Mouse (Mus musculus) lung, postnatal 36 days (tissue): ENCODE measurements around the gene Cep164.
"Not testable (repeated sequence)": the region's sequence is repeated elsewhere in the genome, so short reads cannot be mapped to it uniquely, and the experiment has no call there.

Source experiments
- DNase-seq: peaks from one replicate; pipeline ENCODE4 v3.0.0; 2022; ENCODE audit warnings: mixed read lengths

Gene Cep164

DNA sequence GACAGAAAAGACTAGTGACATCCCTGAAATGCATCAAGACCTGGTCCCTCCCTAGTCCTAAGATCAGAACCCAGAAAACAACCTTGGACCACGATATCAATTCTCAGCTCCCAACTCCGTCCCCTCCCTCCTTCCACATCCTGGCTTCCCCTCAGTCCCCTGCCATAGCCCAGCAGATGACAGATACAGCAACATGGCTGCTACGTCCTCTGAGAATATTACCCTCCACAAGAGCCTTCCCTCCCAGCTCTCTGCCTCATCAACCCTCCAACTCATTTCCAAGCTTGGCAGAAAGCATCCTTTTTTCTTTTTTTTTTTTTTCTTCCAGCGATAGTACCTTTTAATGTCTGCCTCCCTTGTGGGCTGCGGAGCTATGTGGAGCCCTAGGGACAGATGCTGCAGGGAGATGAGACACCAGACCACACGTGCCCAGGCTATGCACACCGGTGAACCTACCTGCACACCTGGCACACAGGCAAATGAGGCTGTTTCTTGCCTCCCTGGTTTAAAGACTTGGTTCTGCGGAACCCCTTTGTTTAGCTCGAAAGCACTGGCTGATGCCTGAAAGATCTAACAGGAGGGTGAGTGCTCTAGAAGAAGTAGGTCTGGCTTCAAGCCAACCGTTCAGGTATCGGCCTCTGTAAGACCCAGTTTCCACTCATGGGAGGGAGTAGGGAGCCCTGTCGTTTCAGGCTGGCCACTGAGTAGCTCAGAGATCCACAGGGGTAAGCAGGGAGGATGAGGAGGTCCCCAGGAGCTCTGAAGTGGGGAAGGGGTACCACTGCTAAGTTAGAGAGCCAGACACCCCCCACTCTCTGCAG is 45.0 kb downstream of the Cep164 start:
- no peak for DNase-seq

DNA sequence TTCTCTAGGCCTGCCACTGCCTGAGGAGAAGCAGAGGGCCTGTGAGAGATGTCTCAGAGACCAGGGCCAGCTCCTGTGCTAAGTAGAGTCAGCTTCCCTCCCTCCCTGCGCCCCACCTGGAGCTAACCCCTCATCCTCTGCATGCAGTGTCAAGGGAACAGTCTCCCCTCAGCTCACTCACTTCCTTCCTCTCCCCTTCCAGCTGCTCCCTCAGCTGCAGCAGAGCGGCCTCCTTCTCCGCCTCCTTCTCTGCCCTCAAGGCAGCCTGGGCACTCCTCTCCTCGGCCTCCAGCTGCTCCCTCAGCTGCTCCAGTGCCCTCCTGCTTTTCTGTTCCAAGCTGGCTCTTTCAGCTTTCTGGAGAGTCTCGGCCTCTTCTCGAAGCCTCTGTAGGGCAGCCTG is 49.3 kb downstream of the Cep164 start:
- DNase-seq: no peak

DNA sequence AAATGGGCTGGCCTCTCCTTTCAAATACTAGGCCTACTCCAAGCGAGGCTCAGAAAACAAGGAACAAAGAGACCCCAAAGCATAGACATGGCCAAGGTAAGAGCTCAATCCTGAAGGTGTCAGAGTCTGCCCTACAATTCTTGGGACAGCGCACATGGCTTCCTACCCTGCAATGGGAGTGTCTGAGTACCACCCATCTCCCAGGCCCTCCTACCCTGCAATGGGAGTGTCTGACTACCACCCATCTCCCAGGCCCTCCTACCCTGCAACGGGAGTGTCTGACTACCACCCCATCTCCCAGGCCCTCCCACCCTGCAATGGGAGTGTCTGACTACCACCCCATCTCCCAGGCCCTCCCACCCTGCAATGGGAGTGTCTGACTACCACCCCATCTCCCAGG is 52.3 kb downstream of the Cep164 start:
- not testable (repeated sequence) for DNase-seq

DNA sequence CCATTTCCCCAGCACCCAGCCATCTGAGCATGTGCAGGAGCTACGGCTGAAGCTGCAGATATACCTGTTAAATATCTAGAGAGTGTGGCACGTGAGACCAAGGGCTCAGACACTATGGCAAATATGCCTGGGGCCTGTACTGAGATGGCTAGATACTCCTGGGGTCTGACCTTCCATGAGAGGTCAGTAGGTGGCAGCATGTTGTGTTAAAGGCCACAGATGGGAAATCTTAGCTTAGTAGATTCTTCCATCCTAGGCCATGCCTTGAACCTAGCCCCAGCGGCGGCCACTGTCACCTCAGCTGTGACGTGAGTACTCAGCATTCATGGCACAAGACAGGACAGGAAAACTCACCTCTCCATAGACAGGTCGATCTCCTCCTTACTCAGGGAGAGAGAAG is 54.4 kb downstream of the Cep164 start:
- no peak for DNase-seq

DNA sequence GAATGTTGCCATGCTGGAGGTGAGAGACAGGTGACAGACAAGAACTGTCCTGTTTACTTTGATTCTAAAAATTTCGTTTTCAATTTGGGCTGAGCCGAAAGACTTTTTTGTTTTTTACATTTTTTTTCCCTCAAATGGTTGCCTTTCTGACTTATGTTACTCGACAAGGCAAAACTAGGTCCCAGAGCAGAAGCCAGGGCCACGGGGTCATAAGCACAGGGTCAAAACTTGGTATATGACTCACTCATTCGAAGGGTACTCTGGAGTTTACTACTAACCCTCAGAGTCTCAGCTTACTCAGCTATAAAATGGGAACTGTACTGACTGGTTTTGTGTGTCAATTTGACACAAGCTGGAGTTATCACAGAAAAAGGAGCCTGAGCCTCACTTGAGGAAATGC is 58.9 kb downstream of the Cep164 start:
- no peak for DNase-seq

DNA sequence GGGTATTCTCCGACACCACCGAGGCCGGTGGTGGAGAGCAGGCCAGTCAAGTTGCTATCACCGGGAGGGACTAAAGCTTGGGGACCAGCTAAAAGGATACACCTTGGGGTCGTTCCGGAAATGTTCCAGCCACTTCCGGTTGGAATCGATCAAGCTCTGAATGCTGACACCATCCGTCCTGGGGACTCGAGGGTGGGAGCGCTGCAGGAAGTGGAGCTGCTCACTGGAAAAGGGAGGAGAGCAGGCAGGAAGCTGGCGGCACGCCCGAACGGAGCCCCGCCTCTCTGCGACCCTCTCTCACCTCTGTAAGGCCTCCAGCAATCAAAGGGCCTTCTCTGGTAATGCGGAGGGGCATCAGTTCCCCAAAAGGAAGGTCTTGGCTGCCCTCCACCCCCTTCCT is 60.1 kb downstream of the Cep164 start:
- DNase-seq: no peak

DNA sequence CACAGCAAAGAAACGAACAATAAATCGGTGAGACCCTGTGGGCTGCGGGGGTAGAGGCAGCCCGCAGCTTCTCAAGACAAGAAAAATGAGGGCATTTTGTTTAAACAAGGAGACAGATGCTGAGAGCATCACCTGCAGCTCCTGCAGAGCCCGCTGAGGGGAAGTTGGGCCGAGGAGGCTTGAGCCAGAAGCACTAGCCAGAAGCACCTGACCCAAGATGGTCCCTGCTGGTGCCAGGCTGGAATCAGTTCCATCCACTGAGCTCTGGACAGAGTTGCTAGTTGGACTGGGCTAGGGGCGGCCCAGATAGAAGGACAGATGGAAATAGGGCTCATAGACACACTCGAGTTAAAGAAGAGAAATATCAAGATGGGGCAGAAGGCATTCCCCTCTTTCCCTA is 61.3 kb downstream of the Cep164 start:
- DNase-seq: no peak

DNA sequence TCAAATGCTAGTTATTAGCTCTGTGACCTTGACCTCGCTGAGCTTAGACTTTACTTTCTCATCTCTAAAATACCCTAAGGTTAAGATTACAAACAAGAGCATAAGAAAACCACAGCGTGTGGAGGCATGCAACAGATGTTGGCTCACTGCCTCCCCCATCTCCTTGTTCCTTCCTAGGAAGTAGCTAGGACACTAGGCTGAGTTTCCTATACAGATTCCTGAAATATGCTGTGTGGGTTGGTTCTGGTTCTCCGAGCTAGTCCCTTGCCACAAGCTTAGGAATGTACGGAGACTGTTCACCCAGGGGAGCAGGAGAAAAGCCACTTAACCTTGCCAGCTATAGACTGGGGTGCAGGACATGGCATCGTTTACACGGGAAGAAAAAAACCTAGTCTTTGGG is 62.3 kb downstream of the Cep164 start:
- no peak for DNase-seq

DNA sequence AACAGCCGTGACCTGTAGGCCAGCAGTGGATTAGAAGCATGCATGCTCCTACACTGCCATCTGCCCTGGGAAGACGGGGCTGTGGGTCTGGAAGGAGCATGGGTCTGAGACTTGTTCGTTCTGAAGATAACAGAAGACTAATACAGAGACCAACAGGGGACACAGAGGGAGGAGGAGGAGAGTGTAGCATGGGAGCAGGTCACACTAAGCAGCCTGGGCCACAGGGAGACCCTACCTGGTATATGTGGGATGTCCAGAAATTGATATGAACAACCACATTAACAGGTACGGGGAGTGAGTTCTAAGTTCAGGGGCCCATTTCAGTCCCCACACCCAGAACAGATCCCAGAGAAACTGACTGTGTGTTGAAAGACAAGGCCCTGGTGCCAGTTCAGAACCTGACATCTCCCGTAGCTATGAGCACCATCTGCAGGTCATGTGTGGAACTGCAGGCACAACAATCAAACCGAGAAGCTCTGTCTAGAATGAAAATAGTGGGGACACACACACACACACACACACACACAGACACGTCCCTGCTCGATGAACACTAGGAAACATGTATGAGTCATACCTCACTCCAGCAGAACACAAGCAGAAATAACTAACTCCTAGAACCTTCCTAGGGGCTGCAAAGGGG is 73.9 kb downstream of the Cep164 start:
- peak; percentile 65 for DNase-seq

DNA sequence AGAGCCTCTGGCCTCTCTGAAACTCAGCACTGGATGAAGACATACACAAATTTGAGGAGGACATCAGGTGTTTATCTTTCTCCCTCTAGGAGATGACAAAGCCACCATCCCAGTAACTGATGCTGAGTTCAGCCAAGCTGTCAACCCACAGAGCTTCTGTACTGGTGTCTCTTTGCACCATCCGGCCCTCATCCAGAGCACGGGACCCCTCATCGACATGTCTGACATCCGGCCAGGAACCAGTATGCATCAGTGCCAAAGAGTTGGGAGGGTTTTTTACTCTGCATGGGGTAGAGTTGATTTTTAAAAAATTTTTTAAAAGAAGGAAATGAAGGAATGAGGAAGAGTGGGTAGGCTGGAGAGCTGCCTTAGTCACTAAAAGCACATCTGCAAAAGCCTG is 78.6 kb downstream of the Cep164 start:
- no peak for DNase-seq

DNA sequence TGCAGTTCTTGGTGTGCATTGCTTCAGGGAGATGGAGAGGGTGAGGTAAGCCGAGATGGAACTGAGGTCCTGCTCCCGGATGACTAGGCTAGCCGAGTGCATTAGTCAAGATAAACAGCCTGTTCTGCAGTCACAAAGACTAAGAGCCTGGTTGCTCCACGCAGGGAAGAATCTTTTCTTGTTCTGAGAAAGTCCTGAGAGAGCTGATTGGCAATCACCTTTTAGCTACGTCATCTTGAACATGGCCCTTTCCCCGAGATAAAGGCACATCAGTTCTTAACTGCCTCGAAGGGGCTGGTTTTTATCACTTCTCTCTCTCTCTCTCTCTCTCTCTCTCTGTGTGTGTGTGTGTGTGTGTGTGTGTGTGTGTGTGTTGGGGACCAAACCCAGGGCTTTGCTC is 83.0 kb downstream of the Cep164 start:
- no peak for DNase-seq

DNA sequence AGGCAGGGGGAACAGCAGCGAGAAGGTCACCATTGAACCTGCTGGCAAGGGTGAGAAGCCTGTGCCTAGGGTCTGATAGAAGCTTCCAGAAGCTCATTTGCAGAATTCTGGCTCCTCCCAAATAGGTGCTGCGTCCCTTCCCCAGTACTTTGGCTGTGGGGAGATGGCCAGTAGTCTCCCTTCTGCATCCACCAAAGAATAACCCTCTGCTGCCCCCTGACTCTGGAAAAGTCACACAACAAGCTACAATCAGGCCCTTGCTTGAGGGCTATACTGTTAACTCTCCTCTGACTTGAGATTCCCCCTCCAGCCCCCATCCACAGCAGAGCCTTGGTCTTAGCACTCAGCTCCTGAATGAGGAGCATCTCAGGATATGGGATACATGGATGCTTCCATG is 87.9 kb downstream of the Cep164 start:
- DNase-seq: no peak

DNA sequence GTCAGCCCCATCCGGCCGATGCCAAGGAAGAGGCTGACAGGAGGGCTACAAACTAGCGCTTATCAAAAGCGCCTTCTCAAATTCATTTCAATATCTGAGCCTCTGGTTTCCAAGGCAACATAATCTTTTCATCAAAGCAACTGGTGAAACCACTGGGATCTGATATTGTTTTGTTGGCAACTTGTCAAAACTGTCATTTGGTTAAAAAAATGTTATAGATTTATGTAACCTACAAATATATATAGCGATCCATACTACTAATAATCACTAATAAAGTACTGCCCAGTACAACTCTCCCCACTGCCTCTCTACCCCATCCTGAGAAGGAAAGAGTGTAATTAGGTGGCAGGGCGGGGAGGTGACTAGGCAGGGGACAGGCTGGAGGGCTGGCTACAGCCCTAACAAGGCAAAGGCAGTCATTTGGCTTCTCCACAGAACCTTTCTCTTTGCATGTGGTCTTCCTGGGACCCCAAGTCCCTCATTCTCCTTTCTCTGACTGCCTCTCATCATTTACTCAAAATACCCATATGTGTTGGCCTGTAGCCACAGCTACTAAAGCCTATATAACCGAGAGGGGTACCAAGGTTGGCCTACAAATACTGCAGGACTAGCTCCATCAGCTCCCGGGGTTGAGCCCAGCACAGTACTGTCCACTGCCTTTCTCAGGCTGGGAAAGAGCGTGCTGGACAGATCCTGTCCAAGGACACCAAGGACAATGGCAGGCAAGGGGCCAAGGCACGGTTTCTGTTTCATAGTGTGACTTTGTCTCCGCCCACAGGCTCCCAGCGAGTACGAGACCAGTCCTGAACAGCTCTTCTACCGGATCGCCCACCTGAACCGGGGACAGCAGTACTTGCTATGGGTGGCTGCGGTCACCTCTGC is 88.5 kb downstream of the Cep164 start:
- DNase-seq: peak; percentile 34

DNA sequence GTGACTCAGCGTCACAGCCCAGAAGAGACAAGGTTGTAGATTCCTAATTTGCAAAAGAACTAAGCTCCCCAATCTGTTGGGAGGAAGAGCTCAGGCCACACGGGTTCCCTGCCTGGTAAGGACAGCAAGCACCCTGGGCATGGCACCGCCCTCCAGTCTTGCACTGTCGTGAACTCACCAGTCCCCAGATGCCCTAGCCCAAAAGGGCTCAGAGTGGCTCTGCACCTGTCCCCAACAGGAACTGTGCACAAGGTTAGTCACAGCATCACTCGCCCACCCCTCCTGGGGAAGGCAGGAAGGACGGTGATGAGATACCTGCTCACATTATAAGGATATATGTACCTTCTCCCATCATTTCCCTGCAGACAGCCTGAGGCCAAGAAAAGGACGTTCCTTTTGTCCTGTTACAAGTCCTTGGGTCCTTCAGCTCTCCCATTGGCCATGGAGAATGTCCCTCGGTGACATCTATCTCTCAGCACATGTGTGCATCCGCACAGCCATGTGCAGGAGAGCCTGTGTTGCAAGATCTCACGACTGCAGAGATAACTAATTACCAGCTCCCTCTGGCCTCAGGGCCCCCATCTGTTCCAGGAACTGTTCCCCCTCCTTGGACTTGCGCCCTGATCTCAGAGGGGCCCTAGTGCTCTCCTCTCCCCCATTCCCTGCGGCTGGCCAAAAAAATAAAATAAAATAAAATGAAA is 89.3 kb downstream of the Cep164 start:
- DNase-seq: no peak

DNA sequence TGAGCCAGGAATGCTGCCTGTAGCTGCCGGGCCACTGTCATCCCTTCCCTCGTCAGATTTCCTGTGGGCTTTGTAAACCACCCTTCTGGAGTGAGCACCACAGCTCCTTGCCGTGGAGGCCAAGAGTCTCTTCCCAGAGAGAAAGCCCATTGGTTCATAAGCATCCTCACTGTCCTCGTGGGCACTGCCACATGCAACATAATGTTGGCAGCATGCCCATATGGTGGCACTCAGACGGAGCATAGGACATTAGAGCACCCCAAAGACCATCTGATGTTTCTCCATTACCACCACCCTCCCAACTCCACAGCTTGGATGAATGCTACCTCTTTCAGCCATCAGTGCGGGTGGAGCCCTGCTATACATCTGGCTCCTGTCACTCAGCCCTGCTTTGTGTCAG is 95.2 kb downstream of the Cep164 start:
- no peak for DNase-seq

DNA sequence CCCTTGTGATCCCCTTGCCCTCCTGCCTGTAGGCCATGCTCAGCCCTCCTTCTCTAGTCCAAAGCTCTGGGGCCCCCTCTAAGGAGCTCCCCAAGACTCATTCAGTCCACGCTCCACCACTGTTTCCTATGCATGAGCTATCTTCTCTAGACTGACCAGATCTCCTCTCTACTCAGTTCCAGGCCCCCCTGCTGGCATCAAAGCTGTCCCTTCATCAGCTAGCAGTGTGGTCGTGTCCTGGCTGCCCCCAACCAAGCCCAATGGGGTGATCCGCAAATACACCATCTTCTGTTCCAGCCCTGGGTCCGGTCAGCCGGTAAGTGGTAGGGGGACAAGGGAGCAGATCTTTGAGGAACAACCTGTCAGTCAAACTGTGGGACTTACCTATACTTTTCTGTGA is 96.6 kb downstream of the Cep164 start:
- no peak for DNase-seq

DNA sequence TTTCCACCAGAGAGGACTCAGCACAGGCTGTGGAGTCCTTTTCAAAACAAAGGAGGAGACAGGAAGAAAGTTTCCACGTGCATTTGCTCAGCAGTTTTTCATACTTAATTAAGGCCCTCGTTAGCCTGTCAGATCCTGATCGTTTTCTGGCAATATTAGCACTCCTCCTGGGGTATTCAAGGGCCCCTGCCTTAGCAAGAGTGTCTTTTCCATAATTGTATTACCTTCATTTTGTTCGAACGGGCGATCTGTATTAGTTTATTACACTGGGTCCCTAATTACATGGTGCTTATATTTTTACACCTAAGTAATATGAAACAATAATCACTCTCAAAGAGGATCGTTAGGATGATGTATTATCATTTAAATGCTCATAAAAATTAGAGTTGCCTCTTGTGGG is 108.5 kb downstream of the Cep164 start:
- no peak for DNase-seq
